In genomic region chr12:84707804-84708203, GRCm38 (mm10) we compare ENCODE assay signal across 26 mouse cellular contexts. TPM values are rescaled to one million over a fixed set of nuclear protein-coding genes. Genes with fewer than 3 reads are reported as not detected.
DNase-seq lines count a peak whose midpoint lies in the region; ATAC-seq lines count a peak whose summit lies in the region.
"Had no signal": no experiment of that assay in that cellular context is flagged by ENCODE, and none has a peak within 500 bp of the region (broad histone marks: within the 10 kb centered on the region; RNA-seq: fewer than 3 reads in every experiment).

No protein-coding gene starts in this region.

- H3K27ac ChIP-seq in lung, embryonic 16.5 days (ENCODE audit: low read length) = no peak overlapping the region
- H3K27ac ChIP-seq: embryonic facial prominence, embryonic 12.5 days; embryonic facial prominence, embryonic 15.5 days; gastrocnemius, adult 2 months; hindbrain, embryonic 12.5 days; hindbrain, embryonic 15.5 days had no signal

- peak; percentile 74 for ATAC-seq in lung, embryonic 16.5 days (ENCODE audit: low read depth)
- ATAC-seq: forebrain, embryonic 14.5 days; forebrain, postnatal 0 days had no signal

- WGBS in lung, embryonic 16.5 days = 63% methylated on average over 4 of the region's 4 CpGs

- H3K4me2 ChIP-seq in lung, embryonic 16.5 days (ENCODE audit: low read depth, low read length) = no peak overlapping the region
- H3K4me2 ChIP-seq: embryonic facial prominence, embryonic 12.5 days; embryonic facial prominence, embryonic 15.5 days; heart, embryonic 11.5 days; hindbrain, embryonic 12.5 days; hindbrain, embryonic 15.5 days had no signal

- H3K9ac ChIP-seq in lung, embryonic 16.5 days (ENCODE audit: low read length) = no peak overlapping the region
- H3K9ac ChIP-seq: embryonic facial prominence, embryonic 12.5 days; embryonic facial prominence, embryonic 15.5 days; forebrain, postnatal 0 days; hindbrain, embryonic 12.5 days; hindbrain, embryonic 15.5 days had no signal

- no peaks in the 10 kb centered on the region for H3K27me3 ChIP-seq in lung, embryonic 16.5 days (ENCODE audit: control insufficient read depth, insufficient read depth, low read depth, low read length)
- H3K27me3 ChIP-seq: embryonic facial prominence, embryonic 15.5 days; hindbrain, embryonic 15.5 days had no signal

- H3K36me3 ChIP-seq in lung, embryonic 16.5 days (ENCODE audit: control insufficient read depth, insufficient read depth, low read length) = no peaks in the 10 kb centered on the region
- H3K36me3 ChIP-seq: embryonic facial prominence, embryonic 12.5 days; embryonic facial prominence, embryonic 15.5 days; G1E; hindbrain, embryonic 12.5 days; hindbrain, embryonic 15.5 days had no signal

- no peak overlapping the region for H3K4me3 ChIP-seq in lung, embryonic 16.5 days (ENCODE audit: low read length)
- H3K4me3 ChIP-seq: embryonic facial prominence, embryonic 12.5 days; embryonic facial prominence, embryonic 15.5 days; gastrocnemius, adult 2 months; hindbrain, embryonic 12.5 days; hindbrain, embryonic 15.5 days had no signal

- peak; percentile 17 to 20 for DNase-seq in lung, adult 18-20 months
- DNase-seq in lung, postnatal 14 days = peak; percentile 13
- DNase-seq in lung, postnatal 4 days = peak; percentile 7 to 58
- no peak for DNase-seq in urinary bladder, postnatal 36 days (ENCODE audit: low spot score in 2 of 2)
- DNase-seq in cerebellum, postnatal 25 days = no peak
- no peak for DNase-seq in layer of hippocampus, adult 9-10 months (ENCODE audit: low spot score)
- DNase-seq: adrenal gland, adult 2 months; adrenal gland, postnatal 14 days; B cell, adult 2 months; cerebellum, adult 18-20 months; cerebellum, adult 9-10 months; cerebellum, postnatal 14 days; forebrain, postnatal 0 days; gastrocnemius, adult 2 months; gastrocnemius, postnatal 14 days; heart, adult 11 months had no signal

- H3K4me1 ChIP-seq in lung, embryonic 16.5 days (replicated peaks; ENCODE audit: control insufficient read depth, insufficient read depth, low read length) = no peaks in the 10 kb centered on the region
- H3K4me1 ChIP-seq: embryonic facial prominence, embryonic 15.5 days had no signal

- no peaks in the 10 kb centered on the region for H3K9me3 ChIP-seq in lung, embryonic 16.5 days (ENCODE audit: control insufficient read depth, low read length)
- H3K9me3 ChIP-seq: embryonic facial prominence, embryonic 12.5 days; embryonic facial prominence, embryonic 15.5 days; G1E; hindbrain, embryonic 12.5 days; hindbrain, embryonic 15.5 days had no signal

RNA-seq across cellular contexts. Expression of gene Syndig1l, which starts 9.2 kb away (rescaled TPM):
- 0.21 TPM in 1 of 2 replicates, not detected in the other for polyA plus RNA-seq in lung, embryonic 16.5 days (2015; fragmentation: Nextera tagmentation; extraction: Ambion mirVana)
- polyA plus RNA-seq: adrenal gland, adult 2 months; G1E; heart, embryonic 11.5 days; heart, embryonic 14.5 days; heart, postnatal 0 days had no signal

Comparison
In these comparisons a context has a peak if more than half of its experiments do, and no peak if none do; other contexts are left out.
1. DNase-seq: peak in lung, adult 18-20 months (2 of 2), lung, postnatal 14 days (single experiment) and lung, postnatal 4 days (2 of 2); none in urinary bladder, postnatal 36 days (0 of 2), cerebellum, postnatal 25 days (0 of 2) and layer of hippocampus, adult 9-10 months (single experiment).